Mouse (Mus musculus): ENCODE measurements around the gene Kctd11. TPM values are rescaled to one million over a fixed set of nuclear protein-coding genes. Genes with fewer than 3 reads are reported as not detected.
A peak's percentile ranks its signal among the peaks of the same experiment; 100 is the strongest.

The Kctd11 gene
- polyA plus RNA-seq, 1 experiment from 2014 or later = 8.6 TPM

- Histone ChIP-seq H3K27ac (peak overlapping the region; percentile 90), H3K9ac (peak overlapping the region; percentile 82), H3K27me3 (peaks cover 20% of the 10 kb centered on the region), H3K36me3 (peaks cover 13% of the 10 kb centered on the region; the same call in 1 of the 2 replicates), H3K9me3 (no peaks in the 10 kb centered on the region), H3K4me1 (peaks cover 43% of the 10 kb centered on the region), H3K4me2 (peak overlapping the region; percentile 98), H3K4me3 (peak overlapping the region; percentile 71)
- ATAC-seq (ENCODE audit: borderline replicate concordance, extremely low read depth, low FRiP score, low TSS enrichment) = no peak
- under 1% methylated on average over 41 of the region's 52 CpGs for WGBS
These were observed 44.3 kb downstream of the Kctd11 start for GRCm38 (mm10) chr11:69836703-69837576.

- Histone ChIP-seq H3K36me3 (peaks cover 13% of the 10 kb centered on the region; the same call in 1 of the 2 replicates), H3K4me3 (peak overlapping the region; percentile 71), H3K9ac (0 out of 2 replicates have a peak overlapping the region, but pooled peaks have one; percentile 23), H3K4me2 (peak overlapping the region; percentile 98), H3K27me3 (peaks cover 20% of the 10 kb centered on the region), H3K4me1 (peaks cover 43% of the 10 kb centered on the region), H3K27ac (no peak overlapping the region), H3K9me3 (no peaks in the 10 kb centered on the region)
- WGBS = 14% methylated on average over 4 of the region's 4 CpGs
- no peak for ATAC-seq (ENCODE audit: borderline replicate concordance, extremely low read depth, low FRiP score, low TSS enrichment)
These were observed 45.3 kb downstream of the Kctd11 start for GRCm38 (mm10) chr11:69835966-69836335.

GRCm38 (mm10) chr11:69835326-69835965 lies 45.8 kb downstream of the Kctd11 start:
- peaks cover 43% of the 10 kb centered on the region for H3K4me1 ChIP-seq
- H3K4me2 ChIP-seq = peak overlapping the region; percentile 98
- peaks cover 13% of the 10 kb centered on the region; the same call in 1 of the 2 replicates for H3K36me3 ChIP-seq
- no peak overlapping the region for H3K27ac ChIP-seq
- 14% methylated on average over 9 of the region's 9 CpGs for WGBS
- peak overlapping the region; percentile 71; the same call in 1 of the 2 replicates for H3K4me3 ChIP-seq
- ATAC-seq (ENCODE audit: borderline replicate concordance, extremely low read depth, low FRiP score, low TSS enrichment) = no peak
- H3K9me3 ChIP-seq = no peaks in the 10 kb centered on the region
- H3K27me3 ChIP-seq = peaks cover 20% of the 10 kb centered on the region
- H3K9ac ChIP-seq = no peak overlapping the region

- H3K9ac ChIP-seq = peak overlapping the region; percentile 58
- H3K27ac ChIP-seq = 0 out of 2 replicates have a peak overlapping the region, but pooled peaks have one; percentile 14
- H3K36me3 ChIP-seq = peaks cover 13% of the 10 kb centered on the region; the same call in 1 of the 2 replicates
- H3K27me3 ChIP-seq = peaks cover 20% of the 10 kb centered on the region
- H3K4me3 ChIP-seq = peak overlapping the region; percentile 37
- peaks cover 39% of the 10 kb centered on the region for H3K4me1 ChIP-seq
- 13% methylated on average over 35 of the region's 48 CpGs for WGBS
- no peak for ATAC-seq (ENCODE audit: borderline replicate concordance, extremely low read depth, low FRiP score, low TSS enrichment)
- H3K4me2 ChIP-seq = peak overlapping the region; percentile 98
- H3K9me3 ChIP-seq = no peaks in the 10 kb centered on the region
These were observed 47.1 kb downstream of the Kctd11 start for GRCm38 (mm10) chr11:69834001-69834549.

- peak overlapping the region; percentile 98 for H3K4me2 ChIP-seq
- H3K4me3 ChIP-seq = peak overlapping the region; percentile 37
- WGBS = 49% methylated on average over 8 of the region's 8 CpGs
- peaks cover 13% of the 10 kb centered on the region; the same call in 1 of the 2 replicates for H3K36me3 ChIP-seq
- peaks cover 20% of the 10 kb centered on the region for H3K27me3 ChIP-seq
- H3K4me1 ChIP-seq = peaks cover 37% of the 10 kb centered on the region
- ATAC-seq (ENCODE audit: borderline replicate concordance, extremely low read depth, low FRiP score, low TSS enrichment) = no peak
- H3K27ac ChIP-seq = no peak overlapping the region
- peak overlapping the region; percentile 58 for H3K9ac ChIP-seq
- no peaks in the 10 kb centered on the region for H3K9me3 ChIP-seq
These were observed 47.7 kb downstream of the Kctd11 start for GRCm38 (mm10) chr11:69833554-69833953.

GRCm38 (mm10) chr11:69828832-69829231 lies 52.4 kb downstream of the Kctd11 start:
- peaks cover 39% of the 10 kb centered on the region for H3K36me3 ChIP-seq
- no peak overlapping the region for H3K9ac ChIP-seq
- no peak overlapping the region for H3K4me2 ChIP-seq
- H3K9me3 ChIP-seq = no peaks in the 10 kb centered on the region
- H3K27ac ChIP-seq = no peak overlapping the region
- H3K4me3 ChIP-seq = no peak overlapping the region
- H3K27me3 ChIP-seq = peaks cover 8% of the 10 kb centered on the region
- ATAC-seq (ENCODE audit: borderline replicate concordance, extremely low read depth, low FRiP score, low TSS enrichment) = no peak
- WGBS = 74% methylated on average over 5 of the region's 5 CpGs
- H3K4me1 ChIP-seq = peaks cover 6% of the 10 kb centered on the region

Small RNAs within 50 kb of the gene (microRNA-seq; reads per million reads assigned to microRNA genes)
- not detected for gene Mir6924

Other genes starting within 250 kb of the Kctd11 start
- gene Fxr2, start 248.4 kb downstream of the Kctd11 start, polyA plus RNA-seq (2015; fragmentation: Nextera tagmentation; extraction: Ambion mirVana) = 26.7 and 27.8 TPM in 2 replicates
- 0.24 and 0.25 TPM in 2 replicates for gene Sox15, start 226.1 kb downstream of the Kctd11 start, polyA plus RNA-seq (2015; fragmentation: Nextera tagmentation; extraction: Ambion mirVana)
- gene Mpdu1, start 218.8 kb downstream of the Kctd11 start, polyA plus RNA-seq (2015; fragmentation: Nextera tagmentation; extraction: Ambion mirVana) = 66.2 and 66.7 TPM in 2 replicates
- 11.5 and 11.8 TPM in 2 replicates for gene Cd68, start 215.3 kb downstream of the Kctd11 start, polyA plus RNA-seq (2015; fragmentation: Nextera tagmentation; extraction: Ambion mirVana)
- 595 and 603 TPM in 2 replicates for gene Eif4a1, start 209.0 kb downstream of the Kctd11 start, polyA plus RNA-seq (2015; fragmentation: Nextera tagmentation; extraction: Ambion mirVana)
- 72.5 and 81.1 TPM in 2 replicates for gene Senp3, start 199.3 kb downstream of the Kctd11 start, polyA plus RNA-seq (2015; fragmentation: Nextera tagmentation; extraction: Ambion mirVana)
- gene Tnfsf13, start 195.6 kb downstream of the Kctd11 start, polyA plus RNA-seq (2015; fragmentation: Nextera tagmentation; extraction: Ambion mirVana) = 1.0 and 1.1 TPM in 2 replicates
- gene Tnfsf12, start 185.6 kb downstream of the Kctd11 start, polyA plus RNA-seq (2015; fragmentation: Nextera tagmentation; extraction: Ambion mirVana) = 8.3 and 8.9 TPM in 2 replicates
- gene Tnfsfm13, start 185.3 kb downstream of the Kctd11 start, polyA plus RNA-seq (2015; fragmentation: Nextera tagmentation; extraction: Ambion mirVana) = 4.3 and 5.9 TPM in 2 replicates
- 26.7 and 31.6 TPM in 2 replicates for gene Polr2a, start 122.8 kb downstream of the Kctd11 start, polyA plus RNA-seq (2015; fragmentation: Nextera tagmentation; extraction: Ambion mirVana)
- gene Slc35g3, start 119.4 kb downstream of the Kctd11 start, polyA plus RNA-seq (2015; fragmentation: Nextera tagmentation; extraction: Ambion mirVana) = 0.19 and 0.26 TPM in 2 replicates
- 2.6 and 3.0 TPM in 2 replicates for gene Zbtb4, start 115.5 kb downstream of the Kctd11 start, polyA plus RNA-seq (2015; fragmentation: Nextera tagmentation; extraction: Ambion mirVana)
- gene Chrnb1, start 85.5 kb downstream of the Kctd11 start, polyA plus RNA-seq (2015; fragmentation: Nextera tagmentation; extraction: Ambion mirVana) = 15.7 and 15.8 TPM in 2 replicates
- gene Fgf11, start 79.5 kb downstream of the Kctd11 start, polyA plus RNA-seq (2015; fragmentation: Nextera tagmentation; extraction: Ambion mirVana) = 1.2 and 1.3 TPM in 2 replicates
- 6.3 and 7.3 TPM in 2 replicates for gene Tmem102, start 75.8 kb downstream of the Kctd11 start, polyA plus RNA-seq (2015; fragmentation: Nextera tagmentation; extraction: Ambion mirVana)
- gene Gm39566, start 66.1 kb downstream of the Kctd11 start, polyA plus RNA-seq (2015; fragmentation: Nextera tagmentation; extraction: Ambion mirVana) = not detected in 2 replicates
- not detected in 2 replicates for gene Spem2, start 62.9 kb downstream of the Kctd11 start, polyA plus RNA-seq (2015; fragmentation: Nextera tagmentation; extraction: Ambion mirVana)
- gene Spem1, start 59.2 kb downstream of the Kctd11 start, polyA plus RNA-seq (2015; fragmentation: Nextera tagmentation; extraction: Ambion mirVana) = not detected in 2 replicates
- 5.5 and 6.5 TPM in 2 replicates for gene Nlgn2, start 43.6 kb downstream of the Kctd11 start, polyA plus RNA-seq (2015; fragmentation: Nextera tagmentation; extraction: Ambion mirVana)
- 434 and 473 TPM in 2 replicates for gene Tmem256, start 42.9 kb downstream of the Kctd11 start, polyA plus RNA-seq (2015; fragmentation: Nextera tagmentation; extraction: Ambion mirVana)
- 110 and 119 TPM in 2 replicates for gene Plscr3, start 35.0 kb downstream of the Kctd11 start, polyA plus RNA-seq (2015; fragmentation: Nextera tagmentation; extraction: Ambion mirVana)
- 9.2 and 9.6 TPM in 2 replicates for gene Tnk1, start 22.7 kb downstream of the Kctd11 start, polyA plus RNA-seq (2015; fragmentation: Nextera tagmentation; extraction: Ambion mirVana)
- not detected in 2 replicates for gene Tmem95, start 3.4 kb downstream of the Kctd11 start, polyA plus RNA-seq (2015; fragmentation: Nextera tagmentation; extraction: Ambion mirVana)
- 1.4 and 5.0 TPM in 2 replicates for gene Acap1, start 14.1 kb upstream of the Kctd11 start, polyA plus RNA-seq (2015; fragmentation: Nextera tagmentation; extraction: Ambion mirVana)
- 11.9 and 13.0 TPM in 2 replicates for gene 2810408A11Rik, start 19.6 kb upstream of the Kctd11 start, polyA plus RNA-seq (2015; fragmentation: Nextera tagmentation; extraction: Ambion mirVana)
- gene Neurl4, start 19.7 kb upstream of the Kctd11 start, polyA plus RNA-seq (2015; fragmentation: Nextera tagmentation; extraction: Ambion mirVana) = 7.1 and 8.0 TPM in 2 replicates
- 81.7 and 82.2 TPM in 2 replicates for gene Gps2, start 32.5 kb upstream of the Kctd11 start, polyA plus RNA-seq (2015; fragmentation: Nextera tagmentation; extraction: Ambion mirVana)
- 1,673 and 1,693 TPM in 2 replicates for gene Eif5a, start 40.6 kb upstream of the Kctd11 start, polyA plus RNA-seq (2015; fragmentation: Nextera tagmentation; extraction: Ambion mirVana)
- 2.8 and 3.0 TPM in 2 replicates for gene Ybx2, start 54.4 kb upstream of the Kctd11 start, polyA plus RNA-seq (2015; fragmentation: Nextera tagmentation; extraction: Ambion mirVana)
- gene Slc2a4, start 66.8 kb upstream of the Kctd11 start, polyA plus RNA-seq (2015; fragmentation: Nextera tagmentation; extraction: Ambion mirVana) = 18.0 and 20.6 TPM in 2 replicates
- 154 and 170 TPM in 2 replicates for gene Cldn7, start 83.4 kb upstream of the Kctd11 start, polyA plus RNA-seq (2015; fragmentation: Nextera tagmentation; extraction: Ambion mirVana)
- gene Ctdnep1, start 99.8 kb upstream of the Kctd11 start, polyA plus RNA-seq (2015; fragmentation: Nextera tagmentation; extraction: Ambion mirVana) = 22.3 and 25.4 TPM in 2 replicates
- 106 and 111 TPM in 2 replicates for gene Elp5, start 101.1 kb upstream of the Kctd11 start, polyA plus RNA-seq (2015; fragmentation: Nextera tagmentation; extraction: Ambion mirVana)
- gene Gabarap, start 109.7 kb upstream of the Kctd11 start, polyA plus RNA-seq (2015; fragmentation: Nextera tagmentation; extraction: Ambion mirVana) = 453 and 455 TPM in 2 replicates
- 75.0 and 78.2 TPM in 2 replicates for gene Phf23, start 114.4 kb upstream of the Kctd11 start, polyA plus RNA-seq (2015; fragmentation: Nextera tagmentation; extraction: Ambion mirVana)
- 34.7 and 40.3 TPM in 2 replicates for gene Dvl2, start 119.2 kb upstream of the Kctd11 start, polyA plus RNA-seq (2015; fragmentation: Nextera tagmentation; extraction: Ambion mirVana)
- 73.9 and 81.3 TPM in 2 replicates for gene Acadvl, start 134.0 kb upstream of the Kctd11 start, polyA plus RNA-seq (2015; fragmentation: Nextera tagmentation; extraction: Ambion mirVana)
- 5.6 and 5.9 TPM in 2 replicates for gene Dlg4, start 135.5 kb upstream of the Kctd11 start, polyA plus RNA-seq (2015; fragmentation: Nextera tagmentation; extraction: Ambion mirVana)
- 0.23 and 0.29 TPM in 2 replicates for gene Asgr1, start 172.7 kb upstream of the Kctd11 start, polyA plus RNA-seq (2015; fragmentation: Nextera tagmentation; extraction: Ambion mirVana)
- gene Asgr2, start 211.2 kb upstream of the Kctd11 start, polyA plus RNA-seq (2015; fragmentation: Nextera tagmentation; extraction: Ambion mirVana) = 0.19 and 0.47 TPM in 2 replicates
- 3.9 and 4.3 TPM in 2 replicates for gene Mgl2, start 248.9 kb upstream of the Kctd11 start, polyA plus RNA-seq (2015; fragmentation: Nextera tagmentation; extraction: Ambion mirVana)